Mouse (Mus musculus): ENCODE measurements at regions not wholly inside any gene's neighbourhood (a gene's known extent, or its start where the extent isn't known, plus 50 kb on each side); places are given as distances from the start of the nearest gene placed in this dataset.

- 83% methylated on average over 11 of the region's 11 CpGs for WGBS
- H3K27ac ChIP-seq (replicated peaks), result no peak overlapping the region
Measured at GRCm38 (mm10) chr10:117458271-117459040, 78.6 kb upstream of the Cpsf6 start.

GRCm38 (mm10) chr10:117457701-117457950 is 77.8 kb upstream of the Cpsf6 start:
- H3K4me1 ChIP-seq (replicated peaks), result 0 out of 2 replicates have a peak, but pooled peaks cover 13% of the 10 kb centered on the region
- no peak overlapping the region; the same call in 1 of the 2 replicates for H3K27ac ChIP-seq (replicated peaks)
- no peaks in the 10 kb centered on the region for H3K27me3 ChIP-seq
- no peak overlapping the region for H3K4me2 ChIP-seq
- no peak overlapping the region for H3K9ac ChIP-seq
- 55% methylated on average over 2 of the region's 2 CpGs for WGBS
- H3K4me3 ChIP-seq, result no peak overlapping the region
- H3K9me3 ChIP-seq, result no peaks in the 10 kb centered on the region
- H3K36me3 ChIP-seq, result no peaks in the 10 kb centered on the region
- ATAC-seq (ENCODE audit: low read depth), result no peak

More at GRCm38 (mm10) chr10:117458271-117459040, 78.6 kb upstream of the Cpsf6 start:
- Histone ChIP-seq H3K9me3 (no peaks in the 10 kb centered on the region), H3K36me3 (no peaks in the 10 kb centered on the region), H3K27me3 (no peaks in the 10 kb centered on the region), H3K4me1 (replicated peaks) (0 out of 2 replicates have a peak, but pooled peaks cover 13% of the 10 kb centered on the region), H3K4me2 (no peak overlapping the region), H3K9ac (no peak overlapping the region), H3K4me3 (no peak overlapping the region)
- no peak for ATAC-seq (ENCODE audit: low read depth)

DNA sequence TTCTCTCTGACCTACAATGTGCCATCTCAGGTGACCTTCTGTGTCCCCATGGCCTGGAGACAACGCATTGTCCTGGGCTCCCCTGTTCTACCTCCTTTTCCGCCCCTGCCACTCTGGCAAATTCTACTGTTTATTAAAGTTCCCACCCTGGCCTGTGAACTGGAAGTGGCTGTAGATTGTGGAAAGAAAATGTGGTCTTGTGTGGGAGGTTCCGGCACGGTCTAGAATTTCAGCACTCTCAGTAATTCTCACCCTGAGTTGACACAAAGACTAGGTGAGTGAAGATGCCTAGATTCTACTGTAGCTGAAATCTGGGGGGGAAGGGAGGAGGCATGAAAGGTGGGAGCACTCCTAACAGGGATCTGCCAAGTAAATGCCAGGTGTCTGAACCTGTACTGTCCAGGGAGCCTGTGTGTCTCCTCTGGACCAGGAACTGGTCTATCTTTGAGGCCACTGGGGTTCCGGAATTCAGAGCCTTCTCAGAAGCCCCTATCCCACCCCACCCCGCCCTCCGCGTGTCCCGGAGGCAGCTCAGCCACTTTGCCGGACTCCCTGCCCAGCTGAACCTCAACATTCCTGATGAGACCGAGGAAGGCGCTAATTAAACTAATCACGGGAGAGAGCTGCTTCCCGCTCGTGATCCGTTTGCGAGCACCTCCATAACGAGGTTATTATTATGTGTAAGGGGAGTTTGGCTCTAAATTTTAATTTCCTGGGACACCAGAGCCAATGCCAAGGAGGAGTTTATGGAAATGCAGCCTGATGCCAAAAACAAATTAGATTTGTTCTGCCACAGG is 77.3 kb upstream of the Cpsf6 start:
- H3K4me2 ChIP-seq, result no peak overlapping the region
- H3K36me3 ChIP-seq, result no peaks in the 10 kb centered on the region
- WGBS, result 62% methylated on average over 18 of the region's 18 CpGs
- H3K27me3 ChIP-seq, result no peaks in the 10 kb centered on the region
- no peaks in the 10 kb centered on the region for H3K9me3 ChIP-seq
- no peak for ATAC-seq (ENCODE audit: low read depth)
- no peak overlapping the region for H3K4me3 ChIP-seq
- H3K9ac ChIP-seq, result no peak overlapping the region
- H3K27ac ChIP-seq (replicated peaks), result peak overlapping the region; percentile 42; the same call in 1 of the 2 replicates
- H3K4me1 ChIP-seq (replicated peaks), result 0 out of 2 replicates have a peak, but pooled peaks cover 9% of the 10 kb centered on the region

- no peaks in the 10 kb centered on the region for H3K9me3 ChIP-seq
- H3K4me3 ChIP-seq, result no peak overlapping the region
- no peak for ATAC-seq (ENCODE audit: low read depth)
- no peak overlapping the region for H3K9ac ChIP-seq
- WGBS, result 70% methylated on average over 8 of the region's 8 CpGs
- no peaks in the 10 kb centered on the region for H3K27me3 ChIP-seq
- no peaks in the 10 kb centered on the region for H3K36me3 ChIP-seq
- H3K4me1 ChIP-seq (replicated peaks), result 0 out of 2 replicates have a peak, but pooled peaks cover 5% of the 10 kb centered on the region
- H3K4me2 ChIP-seq, result no peak overlapping the region
- no peak overlapping the region; the same call in 1 of the 2 replicates for H3K27ac ChIP-seq (replicated peaks)
Measured at GRCm38 (mm10) chr10:117456427-117456826, 76.6 kb upstream of the Cpsf6 start.

DNA sequence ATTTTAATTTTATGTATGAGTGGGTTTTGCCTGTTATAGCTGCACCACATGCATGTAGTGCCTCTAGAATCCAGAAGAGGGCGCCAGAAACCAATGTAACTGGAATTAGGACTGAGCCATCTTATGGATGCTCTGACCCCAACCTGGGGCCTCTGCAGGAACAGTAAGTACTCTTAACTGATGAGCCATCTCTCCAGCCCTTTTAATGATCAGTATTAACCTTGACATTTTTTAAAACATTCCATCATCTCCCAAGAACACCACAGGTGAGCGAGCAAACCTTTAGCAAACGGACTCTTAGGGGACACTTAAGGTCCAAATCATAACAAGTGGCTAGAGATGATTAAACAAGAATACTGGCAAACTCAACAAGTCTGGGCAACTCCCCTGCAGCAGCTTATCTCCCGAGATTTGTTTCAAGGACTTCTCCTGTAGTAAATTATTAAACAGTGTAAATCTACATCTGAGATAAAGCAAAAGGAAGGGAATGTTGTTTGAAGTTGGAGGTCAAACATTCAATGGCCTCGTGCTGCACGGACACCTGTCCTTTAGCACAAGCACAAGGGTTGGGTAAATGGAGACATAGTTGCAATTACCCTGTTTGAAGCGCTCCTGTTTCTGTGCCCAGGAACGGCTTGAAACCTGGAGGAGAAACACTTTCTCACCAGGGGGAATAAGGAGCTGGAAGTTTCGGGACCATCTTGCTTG is 75.9 kb upstream of the Cpsf6 start:
- Histone ChIP-seq H3K4me2 (no peak overlapping the region), H3K4me1 (replicated peaks) (0 out of 2 replicates have a peak, but pooled peaks cover 5% of the 10 kb centered on the region), H3K9me3 (no peaks in the 10 kb centered on the region), H3K36me3 (no peaks in the 10 kb centered on the region), H3K4me3 (no peak overlapping the region), H3K9ac (no peak overlapping the region), H3K27me3 (no peaks in the 10 kb centered on the region), H3K27ac (replicated peaks) (no peak overlapping the region)
- ATAC-seq (ENCODE audit: low read depth), result no peak
- 76% methylated on average over 9 of the region's 9 CpGs for WGBS

GRCm38 (mm10) chr10:117454711-117455591 is 75.1 kb upstream of the Cpsf6 start:
- Histone ChIP-seq H3K27me3 (no peaks in the 10 kb centered on the region), H3K27ac (replicated peaks) (no peak overlapping the region), H3K4me2 (no peak overlapping the region), H3K4me1 (replicated peaks) (0 out of 2 replicates have a peak, but pooled peaks cover 5% of the 10 kb centered on the region), H3K4me3 (no peak overlapping the region), H3K9me3 (no peaks in the 10 kb centered on the region), H3K9ac (no peak overlapping the region), H3K36me3 (no peaks in the 10 kb centered on the region)
- 70% methylated on average over 12 of the region's 12 CpGs for WGBS
- ATAC-seq (ENCODE audit: low read depth), result no peak

DNA sequence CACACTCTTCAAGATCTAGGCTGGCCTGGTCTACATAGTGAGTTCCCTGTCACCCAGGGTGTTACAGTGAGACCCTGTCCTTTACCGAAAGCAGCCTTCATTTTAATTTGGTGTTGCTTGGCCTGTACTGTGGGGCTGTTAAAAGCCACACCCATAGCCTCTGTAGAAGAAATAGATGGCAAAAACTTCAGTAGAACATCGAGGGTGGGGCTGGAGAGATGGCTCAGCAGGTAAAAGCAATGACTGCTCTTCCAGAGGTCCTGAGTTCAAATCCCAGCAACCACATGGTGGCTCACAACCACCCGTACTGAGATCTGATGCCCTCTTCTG is 74.3 kb upstream of the Cpsf6 start:
- Histone ChIP-seq H3K4me2 (no peak overlapping the region), H3K27me3 (no peaks in the 10 kb centered on the region), H3K9me3 (no peaks in the 10 kb centered on the region), H3K27ac (replicated peaks) (no peak overlapping the region), H3K4me1 (replicated peaks) (0 out of 2 replicates have a peak, but pooled peaks cover 5% of the 10 kb centered on the region), H3K4me3 (no peak overlapping the region), H3K36me3 (no peaks in the 10 kb centered on the region), H3K9ac (no peak overlapping the region)
- WGBS, result 93% methylated on average over 3 of the region's 3 CpGs
- no peak for ATAC-seq (ENCODE audit: low read depth)

DNA sequence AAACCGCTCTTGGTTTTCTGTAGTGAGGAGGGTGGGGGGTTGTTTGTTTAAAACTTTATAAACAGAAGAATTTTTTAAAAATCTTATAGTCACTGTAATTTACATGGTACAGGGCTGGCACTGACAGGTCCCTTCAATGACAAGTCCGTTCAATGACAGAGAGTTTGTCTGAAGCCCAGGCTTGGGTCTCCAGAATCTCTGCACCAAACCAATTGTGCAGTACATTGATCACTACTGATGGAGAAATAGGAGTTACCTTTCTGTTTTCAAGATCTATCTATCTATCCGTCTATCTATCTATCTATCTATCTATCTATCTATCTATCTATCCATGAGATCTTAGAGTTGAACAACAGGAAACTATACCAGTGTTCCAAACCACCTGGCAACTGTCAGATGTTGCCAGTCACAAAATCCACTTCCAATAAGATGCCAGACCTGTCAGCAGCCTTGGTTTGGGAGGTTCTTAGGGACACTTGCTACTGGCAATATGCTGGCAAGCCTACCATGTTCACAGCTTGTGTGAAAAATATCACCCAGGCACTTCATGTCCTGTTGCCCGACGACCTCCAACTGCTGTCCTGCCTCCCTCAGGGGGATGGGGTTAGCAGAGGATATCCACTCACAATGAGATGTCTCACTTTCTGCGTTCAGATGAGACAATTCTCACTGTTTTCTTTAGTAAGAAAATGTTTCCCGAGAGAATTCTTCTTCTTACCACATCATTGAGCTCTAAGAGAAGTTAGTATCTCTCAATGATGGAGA is 73.8 kb upstream of the Cpsf6 start:
- Histone ChIP-seq H3K27me3 (no peaks in the 10 kb centered on the region), H3K9ac (no peak overlapping the region), H3K4me3 (no peak overlapping the region), H3K4me1 (replicated peaks) (0 out of 2 replicates have a peak, but pooled peaks cover 5% of the 10 kb centered on the region), H3K9me3 (no peaks in the 10 kb centered on the region), H3K36me3 (no peaks in the 10 kb centered on the region), H3K27ac (replicated peaks) (no peak overlapping the region), H3K4me2 (no peak overlapping the region)
- no peak for ATAC-seq (ENCODE audit: low read depth)
- WGBS, result 87% methylated on average over 7 of the region's 7 CpGs

DNA sequence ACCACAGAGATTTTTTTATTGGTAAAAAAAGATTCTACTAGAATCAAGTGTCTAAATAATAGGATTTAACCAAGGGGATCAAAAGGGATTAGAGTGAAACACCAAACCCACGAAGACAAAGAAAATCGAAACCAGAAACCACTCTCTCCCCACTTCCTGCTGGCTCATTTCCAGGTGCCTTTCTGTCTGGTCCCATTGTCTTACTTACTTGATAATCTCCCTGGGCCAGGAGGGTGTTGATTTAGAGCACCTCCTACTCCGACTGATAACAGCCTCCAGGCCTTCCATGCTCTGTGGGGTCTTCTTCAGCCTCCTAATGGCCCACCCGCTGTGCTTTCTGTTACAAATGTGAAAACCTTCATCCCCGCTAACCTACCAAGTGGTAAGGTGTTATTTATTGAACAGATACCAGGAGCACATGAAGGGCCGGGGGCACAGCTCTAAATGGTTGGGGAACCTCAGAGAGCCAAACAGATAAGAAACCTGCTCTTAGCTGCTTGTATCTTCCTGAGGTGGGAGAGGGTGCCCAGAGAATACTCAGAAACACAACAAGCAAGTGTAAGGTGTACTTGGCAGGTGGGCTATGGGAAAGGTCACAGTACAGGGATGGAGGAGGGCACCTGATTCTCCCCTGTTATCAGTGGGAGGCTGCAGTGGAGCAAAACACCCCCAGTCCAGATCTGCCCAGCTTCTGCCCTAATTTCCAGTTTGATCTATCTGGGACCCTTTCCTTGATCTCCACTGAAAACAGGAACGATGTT is 72.6 kb upstream of the Cpsf6 start:
- Histone ChIP-seq H3K27ac (replicated peaks) (no peak overlapping the region), H3K27me3 (no peaks in the 10 kb centered on the region), H3K9ac (no peak overlapping the region), H3K9me3 (no peaks in the 10 kb centered on the region), H3K4me1 (replicated peaks) (0 out of 2 replicates have a peak, but pooled peaks cover 3% of the 10 kb centered on the region), H3K4me3 (no peak overlapping the region), H3K36me3 (no peaks in the 10 kb centered on the region), H3K4me2 (no peak overlapping the region)
- no peak for ATAC-seq (ENCODE audit: low read depth)
- 38% methylated on average over 7 of the region's 7 CpGs for WGBS

DNA sequence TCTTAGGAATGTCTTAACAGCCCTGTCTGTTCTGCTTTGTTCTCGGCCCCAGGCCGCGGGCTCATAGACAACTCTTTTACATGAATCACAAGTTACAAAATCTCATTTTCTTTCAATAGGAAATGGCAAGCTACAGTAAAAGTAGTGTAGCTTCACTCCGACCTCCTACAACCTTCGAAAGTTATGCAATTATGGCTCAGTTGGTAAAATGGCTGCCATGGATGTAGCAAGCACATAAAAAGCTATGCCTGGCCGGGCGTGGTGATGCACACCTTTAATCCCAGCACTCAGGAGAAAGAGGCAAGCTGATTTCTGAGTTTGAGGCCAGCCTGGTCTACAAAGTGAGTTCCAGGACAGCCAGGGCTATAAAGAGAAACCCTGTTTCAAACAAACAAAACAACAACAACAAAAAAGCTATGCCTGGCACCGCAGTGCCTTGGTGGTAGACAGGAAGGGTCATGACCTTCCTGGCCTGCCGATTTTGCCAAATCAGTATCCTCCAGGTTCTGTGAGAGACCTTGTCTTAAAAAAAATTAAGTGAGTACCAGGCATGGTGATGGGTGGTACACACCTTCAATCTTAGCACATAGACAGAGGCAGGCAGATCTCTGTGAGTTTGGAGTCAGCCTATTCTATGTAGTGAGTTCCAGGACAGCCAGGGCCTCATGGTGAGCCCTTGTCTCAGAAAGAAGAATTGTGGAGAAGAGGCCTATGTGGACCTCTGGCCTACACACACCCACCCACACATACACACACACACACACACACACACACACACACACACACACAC is 71.8 kb upstream of the Cpsf6 start:
- Histone ChIP-seq H3K4me3 (no peak overlapping the region), H3K4me1 (replicated peaks) (no peaks in the 10 kb centered on the region), H3K27ac (replicated peaks) (no peak overlapping the region), H3K9me3 (no peaks in the 10 kb centered on the region), H3K9ac (no peak overlapping the region), H3K27me3 (no peaks in the 10 kb centered on the region), H3K4me2 (no peak overlapping the region), H3K36me3 (no peaks in the 10 kb centered on the region)
- no peak for ATAC-seq (ENCODE audit: low read depth)
- WGBS, result 89% methylated on average over 9 of the region's 9 CpGs
